Mouse (Mus musculus) stomach, adult 2 months (tissue): ENCODE data around the gene Rpl32. TPM values are rescaled to one million over a fixed set of nuclear protein-coding genes. Genes with fewer than 3 reads are reported as not detected.

ENCODE experiments used
- polyA plus RNA-seq: library from polyadenylated mRNA; depleted of rRNA; stranded (reverse); fragments of >200 nt; gene quantifications from 2 replicates; pipeline ENCODE4 v1.2.3, GENCODE M21; 2012; rRNA removed

The Rpl32 gene
- polyA plus RNA-seq, result 68.1 and 71.4 TPM in 2 replicates

DNA sequence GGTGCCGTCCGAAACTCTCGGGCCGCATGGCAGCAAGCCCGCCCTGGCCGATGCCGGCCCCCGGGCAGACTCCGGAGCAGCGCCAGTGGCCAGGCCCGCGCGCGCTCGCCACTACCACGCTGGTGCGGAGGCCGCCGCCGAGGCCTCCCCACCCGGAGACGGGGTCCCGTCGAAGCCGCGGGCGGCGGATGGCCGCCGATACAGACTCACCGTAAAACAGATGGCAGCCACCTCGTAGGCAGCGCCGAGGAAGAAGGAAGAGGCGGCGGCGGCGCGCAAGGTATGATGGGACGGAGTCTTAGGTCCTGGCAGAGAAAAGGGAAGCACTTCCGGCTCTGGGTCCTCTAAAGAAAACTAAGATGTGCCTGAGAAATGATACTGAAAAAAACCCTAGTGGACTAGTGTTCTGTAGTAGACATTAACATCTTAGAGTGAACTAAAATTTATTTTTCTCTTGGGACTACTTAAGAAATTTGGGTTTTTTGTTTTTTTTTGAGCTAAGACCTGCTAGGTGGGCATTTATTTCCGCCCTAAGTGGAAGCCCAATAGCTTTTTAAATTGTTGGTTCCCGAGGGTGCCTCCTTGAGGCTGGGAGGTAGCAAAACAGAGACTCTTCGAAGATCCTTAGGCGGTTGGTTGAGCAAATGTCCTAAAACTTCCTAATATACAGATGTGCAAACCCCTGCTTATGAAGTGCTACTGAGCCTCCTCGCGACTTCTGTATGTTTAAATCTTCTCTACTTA lies at the start of gene Rpl32:
TSS of gene Rpl32 (minus strand) at position 260 of the 744 bp plus-strand sequence.

DNA sequence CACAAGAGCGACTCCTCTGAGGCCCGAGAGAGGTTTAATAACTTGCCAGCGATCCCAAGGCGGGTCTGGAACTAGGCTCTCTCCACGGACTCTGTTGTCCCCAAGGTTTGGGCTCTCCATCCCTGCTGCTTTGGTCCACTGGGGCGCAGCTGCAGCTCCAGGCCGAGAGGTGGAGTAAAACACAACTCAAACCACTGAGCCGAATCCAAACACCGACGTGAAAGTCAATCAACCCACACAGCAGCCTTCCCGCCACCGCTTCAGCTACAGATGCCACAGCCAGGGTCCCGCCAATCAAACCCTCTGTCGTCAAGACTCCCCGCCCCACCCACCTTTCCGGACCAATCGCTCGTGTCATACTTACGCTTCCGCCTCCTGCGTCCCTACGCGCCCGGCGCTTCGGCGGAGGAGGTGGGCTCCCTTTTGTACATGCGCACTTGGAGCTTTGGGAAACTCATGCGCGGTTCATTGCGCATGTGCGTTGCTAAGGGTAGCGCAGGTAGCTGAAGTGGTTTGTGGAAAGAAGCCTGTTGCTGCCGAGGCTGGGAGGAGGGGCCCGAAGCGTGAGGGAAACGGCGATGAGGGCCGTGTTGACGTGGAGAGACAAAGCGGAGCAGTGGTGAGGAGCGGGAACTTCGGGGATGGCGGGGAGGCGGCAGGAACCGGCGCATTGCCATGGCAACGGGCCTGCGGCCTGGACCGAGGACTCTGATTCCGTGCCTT lies 44.7 kb upstream of the Rpl32 start, which contains the start of the genes Mbd4 and Ift122:
TSS of gene Mbd4 (minus strand) at position 281 of the 723 bp plus-strand sequence.
TSS of gene Ift122 (plus strand) at position 380 of the 723 bp plus-strand sequence.

DNA sequence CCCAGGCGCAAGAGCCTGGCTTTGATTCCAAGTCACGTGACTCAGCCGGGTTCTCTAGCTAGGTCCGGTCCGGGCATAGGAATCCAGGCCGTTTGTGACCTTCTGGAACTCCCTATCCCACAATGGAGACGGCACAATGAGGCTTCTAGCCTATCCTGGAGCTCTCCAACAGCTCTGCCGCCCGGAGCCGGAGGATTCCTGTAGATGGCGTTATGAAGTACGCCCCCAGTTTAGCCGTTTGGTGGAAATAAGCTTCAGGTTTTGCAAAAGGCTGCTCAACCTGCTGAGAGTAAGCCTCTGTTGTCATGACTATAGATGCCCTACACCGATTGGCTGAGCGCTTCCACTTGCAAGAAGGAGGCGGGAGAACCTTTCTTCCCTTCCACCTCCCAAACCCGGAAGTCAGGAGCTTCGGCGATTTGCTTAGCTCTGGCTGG lies 29.6 kb upstream of the Rpl32 start, which contains the start of gene Efcab12:
TSS of gene Efcab12 (minus strand) at position 252 of the 437 bp plus-strand sequence.

DNA sequence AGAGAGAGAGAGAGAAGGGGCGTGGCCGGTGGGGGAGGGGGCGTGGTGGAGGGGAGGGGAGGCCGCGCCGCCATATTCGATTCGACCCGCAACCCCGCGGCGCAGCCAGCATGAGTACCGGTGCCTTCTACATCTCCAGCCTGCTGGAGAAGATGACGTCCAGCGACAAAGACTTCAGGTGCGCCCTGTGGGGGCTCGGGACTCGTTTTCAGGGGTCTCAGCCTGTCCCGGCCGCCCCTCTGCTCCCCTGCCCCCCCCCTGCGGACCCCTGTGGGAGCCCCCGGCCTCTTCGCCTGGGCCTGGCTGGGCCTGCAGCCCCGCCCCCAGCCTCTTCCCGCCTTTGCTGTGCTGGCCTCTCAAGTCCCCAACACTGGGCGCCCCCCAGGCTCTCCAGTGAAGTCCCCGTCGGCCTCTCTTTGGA lies 34.0 kb downstream of the Rpl32 start, which contains the start of gene Cand2:
TSS of gene Cand2 (plus strand) at position 38 of the 421 bp plus-strand sequence.

DNA sequence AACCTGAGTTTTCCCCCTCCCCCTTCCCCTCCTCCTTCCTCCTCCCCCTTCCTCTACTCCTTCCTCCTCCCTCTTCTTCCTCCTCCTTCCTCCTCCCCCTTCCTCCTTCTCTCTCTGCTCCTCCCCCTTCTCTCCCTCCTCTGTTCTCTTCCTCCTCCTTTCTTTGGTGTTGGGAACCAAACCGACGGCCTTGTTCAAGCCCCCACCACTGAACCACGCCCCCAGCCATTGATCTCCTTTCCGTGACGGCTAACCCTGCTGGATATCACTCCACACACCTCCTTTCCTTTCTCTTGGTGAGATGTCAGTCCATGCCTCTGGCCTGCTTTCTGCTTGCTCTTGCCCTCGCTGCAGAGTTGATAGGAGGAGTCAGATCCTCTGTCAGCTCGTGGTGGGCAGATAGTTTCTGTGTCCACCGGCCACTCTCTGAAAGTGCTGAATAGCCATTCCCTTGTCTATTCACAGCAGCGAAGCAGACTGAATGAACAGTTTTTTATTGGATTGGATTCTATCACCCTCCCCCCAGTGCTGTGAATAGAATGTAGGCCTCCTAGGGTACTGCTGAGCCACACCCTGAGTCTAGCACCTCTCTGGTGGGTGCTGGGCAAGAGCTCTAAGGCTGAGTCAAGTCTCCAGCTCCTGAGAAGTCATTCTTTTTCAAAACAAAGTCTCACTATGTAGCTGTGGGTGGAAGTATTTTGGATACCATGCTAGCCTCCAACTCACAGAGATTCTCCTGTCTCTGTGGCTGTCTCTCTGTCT lies 46.4 kb downstream of the Rpl32 start, which contains the start of gene Tmem40:
TSS of gene Tmem40 (minus strand) at position 416 of the 762 bp plus-strand sequence.

Other genes starting within 250 kb of the Rpl32 start
- gene Mkrn2os, start 216.2 kb downstream of the Rpl32 start, polyA plus RNA-seq, result 17.3 and 18.1 TPM in 2 replicates
- gene Mkrn2, start 206.8 kb downstream of the Rpl32 start, polyA plus RNA-seq, result 45.7 and 56.0 TPM in 2 replicates
- gene Raf1, start 132.1 kb downstream of the Rpl32 start, polyA plus RNA-seq, result 113 and 124 TPM in 2 replicates
- gene Tmem40, start 46.3 kb downstream of the Rpl32 start, polyA plus RNA-seq, result 21.0 and 36.1 TPM in 2 replicates
- gene Cand2, start 34.2 kb downstream of the Rpl32 start, polyA plus RNA-seq, result 2.2 and 2.4 TPM in 2 replicates
- 0.08 and 0.14 TPM in 2 replicates for gene Efcab12, start 29.7 kb upstream of the Rpl32 start, polyA plus RNA-seq
- 0.08 and 0.24 TPM in 2 replicates for gene Mbd4, start 44.6 kb upstream of the Rpl32 start, polyA plus RNA-seq
- gene Ift122, start 44.7 kb upstream of the Rpl32 start, polyA plus RNA-seq, result 5.7 and 5.8 TPM in 2 replicates
- gene Rho, start 123.0 kb upstream of the Rpl32 start, polyA plus RNA-seq, result 0.22 and 0.42 TPM in 2 replicates
- gene H1foo, start 136.2 kb upstream of the Rpl32 start, polyA plus RNA-seq, result not detected in 2 replicates
- gene Plxnd1, start 186.3 kb upstream of the Rpl32 start, polyA plus RNA-seq, result 24.8 and 25.2 TPM in 2 replicates